Mouse (Mus musculus): ENCODE measurements around the gene Map3k6.

- no peak for TF ChIP-seq CTCF (IDR thresholded peaks at IDR 0.05; ENCODE audit: low read depth)
- no peak for TF ChIP-seq EP300 (IDR thresholded peaks at IDR 0.05; ENCODE audit: low read depth)
These were observed 14.8 kb downstream of the Map3k6 start for GRCm38 (mm10) chr4:133255392-133255791.
